Mouse (Mus musculus): ENCODE data around the gene Pan2. TPM values are rescaled to one million over a fixed set of nuclear protein-coding genes. Genes with fewer than 3 reads are reported as not detected.
A peak's percentile ranks its signal among the peaks of the same experiment; 100 is the strongest.
"Not testable (repeated sequence)": the region's sequence is repeated elsewhere in the genome, so short reads cannot be mapped to it uniquely, and the experiment has no call there.

Gene Pan2
- polyA plus RNA-seq (2012; rRNA removed): 67.5 and 68.4 TPM in 2 replicates

GRCm38 (mm10) chr10:128303126-128304021 is at the start of gene Pan2:
Gene Pan2 (plus strand): TSS chr10:128303335.
- peak within 1 kb of the TSS; percentile 87 for H3K27ac ChIP-seq (ENCODE audit: control insufficient read depth, insufficient read depth, low read length)
- TF ChIP-seq POLR2A (IDR thresholded peaks at IDR 0.05; ENCODE audit: control insufficient read depth, extremely low read depth, insufficient read depth, low read length, poor library complexity) (peak; percentile 59), CTCF (IDR thresholded peaks at IDR 0.05; ENCODE audit: borderline replicate concordance, control insufficient read depth, extremely low read depth, insufficient read depth, low read length, poor library complexity) (no peak; the same call in 1 of the 2 replicates)

GRCm38 (mm10) chr10:128253677-128254255 is 49.4 kb upstream of the Pan2 start, which contains the start of gene Apon:
Gene Apon (plus strand): TSS chr10:128254096.
- 98% methylated on average over 4 of the region's 4 CpGs for WGBS

More at GRCm38 (mm10) chr10:128303126-128304021, at the start of gene Pan2:
- under 1% methylated on average over 37 of the region's 37 CpGs for WGBS
- peak; percentile 100 for DNase-seq
- Histone ChIP-seq H3K27me3 (ENCODE audit: control insufficient read depth, insufficient read depth, low read length) (no peaks in the 10 kb centered on the region), H3K4me1 (replicated peaks; ENCODE audit: control insufficient read depth, insufficient read depth, low read length) (peaks cover 7% of the 10 kb centered on the region), H3K36me3 (ENCODE audit: control insufficient read depth, insufficient read depth, low read length) (no peaks in the 10 kb centered on the region), H3K4me3 (ENCODE audit: control insufficient read depth, insufficient read depth, low read length) (peak within 1 kb of the TSS; percentile 82)

GRCm38 (mm10) chr10:128255925-128256324 is 47.2 kb upstream of the Pan2 start:
- no peaks in the 10 kb centered on the region for H3K27me3 ChIP-seq (ENCODE audit: control insufficient read depth, insufficient read depth, low read length)
- no peak overlapping the region for H3K4me3 ChIP-seq (ENCODE audit: control insufficient read depth, insufficient read depth, low read length)
- TF ChIP-seq CTCF (IDR thresholded peaks at IDR 0.05; ENCODE audit: borderline replicate concordance, control insufficient read depth, extremely low read depth, insufficient read depth, low read length, poor library complexity) (no peak), POLR2A (IDR thresholded peaks at IDR 0.05; ENCODE audit: control insufficient read depth, extremely low read depth, insufficient read depth, low read length, poor library complexity) (no peak)
- H3K4me1 ChIP-seq (replicated peaks; ENCODE audit: control insufficient read depth, insufficient read depth, low read length): peaks cover 8% of the 10 kb centered on the region; the same call in 1 of the 2 replicates
- H3K36me3 ChIP-seq (ENCODE audit: control insufficient read depth, insufficient read depth, low read length): peaks cover 14% of the 10 kb centered on the region
- H3K27ac ChIP-seq (ENCODE audit: control insufficient read depth, insufficient read depth, low read length): no peak overlapping the region
- WGBS: 96% methylated on average over 8 of the region's 8 CpGs
- no peak for DNase-seq

More at GRCm38 (mm10) chr10:128253677-128254255, 49.4 kb upstream of the Pan2 start, which contains the start of gene Apon:
- DNase-seq: no peak
- Histone ChIP-seq H3K27ac (ENCODE audit: control insufficient read depth, insufficient read depth, low read length) (no peak within 1 kb of the TSS), H3K27me3 (ENCODE audit: control insufficient read depth, insufficient read depth, low read length) (no peaks in the 10 kb centered on the region), H3K4me3 (ENCODE audit: control insufficient read depth, insufficient read depth, low read length) (no peak within 1 kb of the TSS), H3K36me3 (ENCODE audit: control insufficient read depth, insufficient read depth, low read length) (peaks cover 23% of the 10 kb centered on the region), H3K4me1 (replicated peaks; ENCODE audit: control insufficient read depth, insufficient read depth, low read length) (peaks cover under 1% of the 10 kb centered on the region; the same call in 1 of the 2 replicates)
- no peak for TF ChIP-seq POLR2A (IDR thresholded peaks at IDR 0.05; ENCODE audit: control insufficient read depth, extremely low read depth, insufficient read depth, low read length, poor library complexity)
- TF ChIP-seq CTCF (IDR thresholded peaks at IDR 0.05; ENCODE audit: borderline replicate concordance, control insufficient read depth, extremely low read depth, insufficient read depth, low read length, poor library complexity): no peak

- Histone ChIP-seq H3K27me3 (ENCODE audit: control insufficient read depth, insufficient read depth, low read length) (no peaks in the 10 kb centered on the region), H3K4me1 (replicated peaks; ENCODE audit: control insufficient read depth, insufficient read depth, low read length) (peaks cover 8% of the 10 kb centered on the region; the same call in 1 of the 2 replicates), H3K4me3 (ENCODE audit: control insufficient read depth, insufficient read depth, low read length) (no peak overlapping the region), H3K27ac (ENCODE audit: control insufficient read depth, insufficient read depth, low read length) (no peak overlapping the region), H3K36me3 (ENCODE audit: control insufficient read depth, insufficient read depth, low read length) (peaks cover 13% of the 10 kb centered on the region)
- DNase-seq: no peak
- TF ChIP-seq POLR2A (IDR thresholded peaks at IDR 0.05; ENCODE audit: control insufficient read depth, extremely low read depth, insufficient read depth, low read length, poor library complexity) (no peak), CTCF (IDR thresholded peaks at IDR 0.05; ENCODE audit: borderline replicate concordance, control insufficient read depth, extremely low read depth, insufficient read depth, low read length, poor library complexity) (no peak)
- 95% methylated on average over 8 of the region's 8 CpGs for WGBS
Observed at GRCm38 (mm10) chr10:128256328-128256727, 46.8 kb upstream of the Pan2 start.

- WGBS: 28% methylated on average over 4 of the region's 4 CpGs
- DNase-seq: no peak
- Histone ChIP-seq H3K4me3 (ENCODE audit: control insufficient read depth, insufficient read depth, low read length) (no peak overlapping the region), H3K27me3 (ENCODE audit: control insufficient read depth, insufficient read depth, low read length) (no peaks in the 10 kb centered on the region), H3K27ac (ENCODE audit: control insufficient read depth, insufficient read depth, low read length) (no peak overlapping the region), H3K4me1 (replicated peaks; ENCODE audit: control insufficient read depth, insufficient read depth, low read length) (peaks cover 8% of the 10 kb centered on the region; the same call in 1 of the 2 replicates), H3K36me3 (ENCODE audit: control insufficient read depth, insufficient read depth, low read length) (no peaks in the 10 kb centered on the region)
- no peak for TF ChIP-seq POLR2A (IDR thresholded peaks at IDR 0.05; ENCODE audit: control insufficient read depth, extremely low read depth, insufficient read depth, low read length, poor library complexity)
- no peak for TF ChIP-seq CTCF (IDR thresholded peaks at IDR 0.05; ENCODE audit: borderline replicate concordance, control insufficient read depth, extremely low read depth, insufficient read depth, low read length, poor library complexity)
Observed at GRCm38 (mm10) chr10:128258953-128259352, 44.2 kb upstream of the Pan2 start.

GRCm38 (mm10) chr10:128259946-128260345 is 43.2 kb upstream of the Pan2 start:
- Histone ChIP-seq H3K27ac (ENCODE audit: control insufficient read depth, insufficient read depth, low read length) (no peak overlapping the region), H3K36me3 (ENCODE audit: control insufficient read depth, insufficient read depth, low read length) (no peaks in the 10 kb centered on the region), H3K4me1 (replicated peaks; ENCODE audit: control insufficient read depth, insufficient read depth, low read length) (peaks cover 8% of the 10 kb centered on the region; the same call in 1 of the 2 replicates), H3K27me3 (ENCODE audit: control insufficient read depth, insufficient read depth, low read length) (no peaks in the 10 kb centered on the region), H3K4me3 (ENCODE audit: control insufficient read depth, insufficient read depth, low read length) (no peak overlapping the region)
- TF ChIP-seq POLR2A (IDR thresholded peaks at IDR 0.05; ENCODE audit: control insufficient read depth, extremely low read depth, insufficient read depth, low read length, poor library complexity): no peak
- no peak for TF ChIP-seq CTCF (IDR thresholded peaks at IDR 0.05; ENCODE audit: borderline replicate concordance, control insufficient read depth, extremely low read depth, insufficient read depth, low read length, poor library complexity)
- 60% methylated on average over 5 of the region's 5 CpGs for WGBS
- no peak for DNase-seq

- H3K27me3 ChIP-seq (ENCODE audit: control insufficient read depth, insufficient read depth, low read length); H3K36me3 ChIP-seq (ENCODE audit: control insufficient read depth, insufficient read depth, low read length); H3K4me3 ChIP-seq (ENCODE audit: control insufficient read depth, insufficient read depth, low read length); H3K27ac ChIP-seq (ENCODE audit: control insufficient read depth, insufficient read depth, low read length); DNase-seq; H3K4me1 ChIP-seq (replicated peaks; ENCODE audit: control insufficient read depth, insufficient read depth, low read length): not testable (repeated sequence)
- 97% methylated on average over 7 of the region's 7 CpGs for whole genome bisulfite sequencing
Observed at GRCm38 (mm10) chr10:128260376-128260775, 42.8 kb upstream of the Pan2 start.
